Mouse (Mus musculus) natural killer cell, adult 2 months (primary cell): ENCODE measurements at regions not wholly inside any gene's neighbourhood (a gene's known extent, or its start where the extent isn't known, plus 50 kb on each side); places are given as distances from the start of the nearest gene placed in this dataset.
"Not testable (repeated sequence)": the region's sequence is repeated elsewhere in the genome, so short reads cannot be mapped to it uniquely, and the experiment has no call there.

Source experiments
- DNase-seq, 2 experiments: peaks; one replicate each; pipeline ENCODE4 v3.0.0; 2022; ENCODE audit warnings: low spot score in 2 of 2

DNA sequence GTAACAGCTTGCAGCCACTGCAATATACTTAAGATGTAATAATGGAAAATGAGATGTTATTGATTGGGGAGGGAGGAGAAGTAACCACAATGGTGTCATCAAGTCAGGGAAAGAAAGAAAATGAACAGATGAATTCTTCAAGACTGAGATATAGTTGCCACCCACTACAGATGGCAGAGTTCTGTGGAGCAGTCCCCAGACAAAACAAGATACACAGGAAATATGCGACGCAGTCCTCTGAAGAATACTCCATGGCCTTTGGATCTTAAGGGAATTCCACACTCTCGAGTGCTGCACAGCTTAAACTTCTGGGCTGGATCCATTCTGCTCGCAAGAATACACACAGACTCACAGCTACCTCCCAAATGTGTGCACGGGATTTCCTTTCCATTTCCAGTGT lies 113.4 kb downstream of the Sox4 start:
- DNase-seq, result no peak

- DNase-seq, result no peak
Measured at GRCm38 (mm10) chr13:28839084-28839483, 114.4 kb downstream of the Sox4 start.

DNA sequence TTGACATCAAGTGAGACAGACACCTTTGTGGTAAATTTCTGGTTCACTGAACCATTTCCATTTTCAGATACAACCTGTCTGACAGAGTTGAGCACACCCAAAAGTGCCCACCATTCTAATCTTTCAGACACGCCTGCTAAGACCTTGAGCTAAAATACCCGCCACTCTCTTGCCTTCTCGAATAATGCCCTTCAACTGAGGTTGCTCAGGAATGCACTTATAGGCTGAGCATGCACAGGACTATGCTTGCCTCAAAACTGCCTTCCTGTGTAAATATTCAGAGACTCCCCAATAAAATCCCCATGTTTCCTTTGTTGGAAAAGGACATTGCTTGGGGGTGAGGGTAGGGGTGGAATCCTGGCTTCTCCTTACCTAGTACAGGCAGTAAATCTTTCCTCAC lies 115.3 kb downstream of the Sox4 start:
- DNase-seq, result no peak

DNA sequence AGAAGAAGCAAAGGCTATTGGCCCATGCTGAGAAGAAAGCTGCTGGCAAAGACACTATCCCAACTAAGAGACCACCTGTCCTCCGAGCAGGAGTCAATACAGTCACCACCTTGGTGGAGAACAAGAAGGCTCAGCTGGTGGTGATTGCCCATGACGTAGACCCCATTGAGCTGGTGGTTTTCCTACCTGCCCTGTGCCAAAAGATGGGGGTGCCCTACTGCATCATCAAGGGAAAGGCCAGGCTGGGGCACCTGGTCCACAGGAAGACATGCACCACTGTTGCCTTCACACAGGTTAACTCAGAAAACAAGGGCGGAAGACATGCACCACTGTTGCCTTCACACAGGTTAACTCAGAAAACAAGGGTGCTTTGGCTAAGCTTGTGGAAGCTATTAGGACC lies 116.3 kb downstream of the Sox4 start:
- not testable (repeated sequence) for DNase-seq

DNA sequence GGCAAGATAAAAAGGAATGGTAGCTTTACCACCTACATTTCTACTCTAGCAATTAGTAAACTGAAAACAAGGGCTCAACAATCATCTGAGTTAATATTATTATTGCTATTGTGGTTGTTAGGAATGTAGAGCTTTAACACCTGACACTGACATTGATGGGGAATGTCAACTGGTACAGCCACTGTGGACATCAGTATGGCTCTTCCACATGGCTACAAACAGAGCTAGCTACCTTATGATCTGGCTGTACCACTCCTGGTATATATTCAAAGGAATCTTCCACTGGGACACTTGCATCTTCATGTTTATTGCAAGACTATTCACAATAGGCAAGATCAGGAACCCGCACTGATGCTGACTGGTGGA lies 119.8 kb downstream of the Sox4 start:
- DNase-seq, result no peak

DNA sequence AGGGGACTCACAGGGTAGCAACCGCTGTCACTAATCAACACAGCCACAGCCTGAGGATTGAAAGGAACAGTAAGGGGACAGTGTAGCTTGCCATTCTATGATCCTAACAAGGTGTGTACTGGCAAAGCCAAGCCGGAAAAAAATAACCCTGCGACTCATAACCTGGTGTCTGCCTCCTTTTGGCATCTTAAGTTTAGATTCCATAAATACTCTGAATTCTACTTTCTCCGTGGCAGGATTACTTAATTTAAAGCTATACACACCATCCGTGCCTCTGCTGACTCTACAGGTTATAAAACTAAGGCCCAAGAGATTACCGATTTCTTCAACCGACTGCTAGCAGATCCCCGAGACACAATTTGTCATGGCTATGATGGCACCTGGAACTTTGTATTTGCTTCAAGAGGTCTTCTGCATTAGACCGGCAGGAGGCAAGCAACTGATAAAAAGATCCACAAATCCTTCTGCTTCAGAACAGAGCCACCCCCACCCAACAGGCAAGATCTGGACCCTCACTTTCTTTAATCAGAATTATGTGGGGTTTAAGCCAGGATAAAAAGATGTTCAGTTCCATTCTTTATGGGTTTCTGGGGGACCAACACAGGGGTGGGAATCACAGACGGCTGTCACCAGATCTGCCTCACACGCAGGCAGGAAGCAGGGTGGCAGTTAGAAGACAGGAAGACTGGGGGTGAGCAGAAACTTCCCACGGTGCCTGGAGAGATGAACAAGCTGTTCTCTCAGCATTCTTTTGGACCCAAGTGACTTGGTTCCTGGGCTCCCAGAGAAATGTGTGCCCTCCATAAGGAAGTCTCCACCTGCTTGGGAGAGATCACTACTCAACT lies 120.4 kb downstream of the Sox4 start:
- no peak for DNase-seq

DNA sequence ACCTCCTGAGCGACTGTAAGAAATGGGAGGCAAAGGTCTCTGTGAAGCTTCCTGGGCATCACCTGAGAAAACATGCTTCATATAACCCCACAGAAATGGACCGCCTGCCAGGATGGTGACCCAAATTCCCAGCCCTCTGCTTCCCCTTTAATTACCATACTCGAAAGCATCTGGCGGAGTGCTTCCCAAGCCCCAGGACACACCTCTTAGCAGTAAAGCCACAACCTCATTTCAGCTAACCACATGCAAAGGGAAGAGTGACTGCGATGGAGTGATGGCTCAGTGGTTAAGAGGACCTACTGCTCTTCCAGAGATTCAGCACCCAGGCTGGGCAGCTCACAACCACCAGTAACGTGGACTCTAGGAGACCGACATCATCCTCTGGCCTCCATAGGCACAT lies 127.2 kb downstream of the Sox4 start:
- DNase-seq, result no peak

DNA sequence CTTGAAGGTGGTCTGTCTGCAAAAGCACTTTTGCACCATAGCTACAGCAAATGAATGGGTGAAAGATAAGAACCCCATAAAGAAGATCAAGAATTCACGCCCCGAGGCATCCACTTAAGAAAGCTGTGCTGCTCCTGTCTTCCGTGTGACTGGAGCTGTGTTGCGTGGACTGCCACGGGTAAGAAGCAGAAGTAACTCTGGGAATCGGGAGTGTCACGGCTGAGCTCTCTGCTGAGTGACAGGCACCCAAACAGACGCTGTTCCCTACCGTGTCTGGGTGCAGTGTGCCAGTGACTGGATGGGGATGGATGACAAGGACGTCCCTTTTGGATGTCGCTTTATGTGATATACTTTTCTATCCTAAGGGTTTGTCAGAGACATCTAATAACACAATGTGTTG lies 129.5 kb downstream of the Sox4 start:
- DNase-seq, result no peak

GRCm38 (mm10) chr13:28823311-28823880 lies 130.1 kb downstream of the Sox4 start:
- no peak for DNase-seq

DNA sequence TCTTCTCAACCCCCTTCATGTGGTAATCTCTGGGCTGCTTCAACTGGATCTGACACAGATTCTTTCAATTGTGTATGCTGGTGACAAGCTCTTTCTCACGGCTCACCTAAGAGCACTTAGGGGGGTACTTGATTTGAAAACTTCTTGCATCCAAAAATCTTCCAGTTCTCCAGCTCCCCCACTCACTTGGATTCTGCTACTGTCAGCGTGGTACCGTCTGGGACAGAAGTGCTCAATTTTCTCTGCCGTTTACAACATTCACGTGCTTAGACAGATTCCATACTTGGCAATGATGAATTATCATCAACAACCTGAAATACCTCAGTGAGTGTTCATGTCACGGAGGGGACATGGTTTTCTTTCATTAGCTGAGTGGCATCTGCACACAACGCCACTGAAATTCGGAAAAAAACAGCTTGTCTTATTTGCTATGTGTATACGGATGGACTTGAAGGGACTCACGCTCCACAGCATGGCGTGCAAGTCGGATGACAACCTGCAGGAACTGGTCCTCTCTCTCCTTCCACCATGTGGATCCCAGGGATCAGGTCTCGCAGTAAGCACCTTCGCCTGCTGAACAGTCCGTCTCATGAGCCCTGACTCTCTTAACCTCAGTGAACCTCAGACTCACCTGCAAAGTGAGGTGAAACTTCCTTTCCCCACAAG lies 132.5 kb downstream of the Sox4 start:
- DNase-seq, result no peak

- DNase-seq, result no peak
Measured at GRCm38 (mm10) chr13:28814127-28814526, 139.4 kb downstream of the Sox4 start.

GRCm38 (mm10) chr13:28811667-28812575 lies 141.6 kb downstream of the Sox4 start:
- no peak for DNase-seq

GRCm38 (mm10) chr13:28811081-28811439 lies 142.5 kb downstream of the Sox4 start:
- no peak for DNase-seq

GRCm38 (mm10) chr13:28810326-28811080 lies 143.0 kb downstream of the Sox4 start:
- no peak for DNase-seq

GRCm38 (mm10) chr13:28805302-28805701 lies 148.2 kb downstream of the Sox4 start:
- DNase-seq, result no peak

- no peak for DNase-seq
Measured at GRCm38 (mm10) chr13:28801210-28801954, 152.1 kb downstream of the Sox4 start.

- DNase-seq, result no peak
Measured at GRCm38 (mm10) chr13:28800676-28801075, 152.8 kb downstream of the Sox4 start.

- no peak for DNase-seq
Measured at GRCm38 (mm10) chr13:28799474-28799873, 154.0 kb downstream of the Sox4 start.

- no peak for DNase-seq
Measured at GRCm38 (mm10) chr13:28797617-28798475, 155.7 kb downstream of the Sox4 start.

GRCm38 (mm10) chr13:28795274-28795673 lies 158.2 kb downstream of the Sox4 start:
- DNase-seq, result no peak
